Mouse (Mus musculus) heart, embryonic 16.5 days (tissue): ENCODE data around the gene Tcf7. TPM values are rescaled to one million over a fixed set of nuclear protein-coding genes. Genes with fewer than 3 reads are reported as not detected.

Source experiments
- ATAC-seq: fragments of 200-750 bp; cut with Nextera tagmentation; replicated peaks from 2 replicates; pipeline ENCODE4 v1.8.0; 2017; ENCODE audit warnings: moderate number of reproducible peaks; ENCODE audit not compliant: insufficient read depth, low FRiP score; ENCODE audit errors: extremely low read depth
- H3K27ac ChIP-seq: fragments of 300-500 bp; sonication (generic); 2 replicates; pipeline ENCODE4 v1.5.1; 2014; ENCODE audit warnings: mild to moderate bottlenecking, low read length, control low read depth, moderate library complexity
- H3K27me3 ChIP-seq: fragments of 300-500 bp; sonication (generic); 2 replicates; pipeline ENCODE4 v1.6.1; 2014; ENCODE audit warnings: low read length, mixed read lengths; ENCODE audit not compliant: control insufficient read depth, insufficient read depth
- H3K36me3 ChIP-seq: fragments of 300-500 bp; sonication (generic); 2 replicates; pipeline ENCODE4 v1.6.1; 2014; ENCODE audit not compliant: control insufficient read depth, insufficient read depth
- H3K4me1 ChIP-seq: fragments of 300-500 bp; sonication (generic); 2 replicates; pipeline ENCODE4 v1.6.1; 2014; ENCODE audit warnings: low read length, mixed read lengths; ENCODE audit not compliant: control insufficient read depth, insufficient read depth
- H3K4me2 ChIP-seq: fragments of 300-500 bp; sonication (generic); 2 replicates; pipeline ENCODE4 v1.6.1; 2014; ENCODE audit warnings: low read depth, mild to moderate bottlenecking, control low read depth, low read length
- H3K4me3 ChIP-seq: fragments of 300-500 bp; sonication (generic); 2 replicates; pipeline ENCODE4 v1.5.1; 2014; ENCODE audit warnings: mild to moderate bottlenecking, control low read depth, low read length
- H3K9ac ChIP-seq: fragments of 300-500 bp; sonication (generic); 2 replicates; pipeline ENCODE4 v1.6.1; 2014; ENCODE audit warnings: low read length, control low read depth
- H3K9me3 ChIP-seq: fragments of 300-500 bp; sonication (generic); replicated peaks from 2 replicates; pipeline ENCODE4 v1.6.1; 2016; ENCODE audit warnings: low read length; ENCODE audit not compliant: control insufficient read depth
- WGBS: fragments of 180-500 bp; shearing (Covaris S2); extraction: QIAGEN DNeasy Blood & Tissue Kit; methylation state at CpG from one replicate; pipeline ENCODE4 v1.1.7; 2014; 5-methylcytosine and 5-hydroxymethylcytosine counted together
- polyA plus RNA-seq: library from polyadenylated mRNA; unstranded; fragments of >200 nt; fragmentation: Nextera tagmentation; extraction: Ambion mirVana; gene quantifications from 2 replicates; pipeline ENCODE4 v1.2.1, GENCODE M21; 2015

The Tcf7 gene
- 29.0 and 65.0 TPM in 2 replicates for polyA plus RNA-seq

GRCm38 (mm10) chr11:52282774-52283595, at the start of gene Tcf7:
Gene Tcf7 (minus strand): TSS chr11:52283014.
- no peaks in the 10 kb centered on the region for H3K9me3 ChIP-seq
- H3K27ac ChIP-seq = peak within 1 kb of the TSS; percentile 20; the same call in 1 of the 2 replicates
- H3K27me3 ChIP-seq = peaks cover 16% of the 10 kb centered on the region
- H3K4me1 ChIP-seq = peaks cover 15% of the 10 kb centered on the region
- under 1% methylated on average over 68 of the region's 97 CpGs for WGBS
- peak within 1 kb of the TSS; percentile 97 for H3K4me2 ChIP-seq
- peak; percentile 76 for ATAC-seq
- H3K9ac ChIP-seq = peak within 1 kb of the TSS; percentile 81
- H3K36me3 ChIP-seq = no peaks in the 10 kb centered on the region
- peak within 1 kb of the TSS; percentile 76 for H3K4me3 ChIP-seq

- Histone ChIP-seq H3K9ac (no peak overlapping the region), H3K27me3 (no peaks in the 10 kb centered on the region), H3K9me3 (no peaks in the 10 kb centered on the region), H3K27ac (no peak overlapping the region), H3K4me3 (no peak overlapping the region), H3K4me2 (no peak overlapping the region), H3K4me1 (no peaks in the 10 kb centered on the region), H3K36me3 (no peaks in the 10 kb centered on the region)
- 43% methylated on average over 3 of the region's 3 CpGs for WGBS
- no peak for ATAC-seq
Observed at GRCm38 (mm10) chr11:52327313-52327712, 44.5 kb upstream of the Tcf7 start.

GRCm38 (mm10) chr11:52324442-52325367, 41.9 kb upstream of the Tcf7 start:
- WGBS = 56% methylated on average over 23 of the region's 23 CpGs
- Histone ChIP-seq H3K4me1 (no peaks in the 10 kb centered on the region), H3K4me3 (no peak overlapping the region), H3K36me3 (no peaks in the 10 kb centered on the region), H3K27me3 (no peaks in the 10 kb centered on the region), H3K9me3 (no peaks in the 10 kb centered on the region), H3K4me2 (no peak overlapping the region), H3K9ac (no peak overlapping the region), H3K27ac (no peak overlapping the region)
- ATAC-seq = no peak

GRCm38 (mm10) chr11:52321540-52321939, 38.7 kb upstream of the Tcf7 start:
- H3K4me2 ChIP-seq = no peak overlapping the region
- no peak overlapping the region for H3K9ac ChIP-seq
- H3K4me3 ChIP-seq = no peak overlapping the region
- 57% methylated on average over 3 of the region's 3 CpGs for WGBS
- H3K36me3 ChIP-seq = no peaks in the 10 kb centered on the region
- ATAC-seq = no peak
- H3K27ac ChIP-seq = no peak overlapping the region
- H3K9me3 ChIP-seq = no peaks in the 10 kb centered on the region
- no peaks in the 10 kb centered on the region for H3K27me3 ChIP-seq
- no peaks in the 10 kb centered on the region for H3K4me1 ChIP-seq

GRCm38 (mm10) chr11:52320529-52320928, 37.7 kb upstream of the Tcf7 start:
- H3K27ac ChIP-seq = no peak overlapping the region
- no peaks in the 10 kb centered on the region for H3K9me3 ChIP-seq
- H3K4me2 ChIP-seq = no peak overlapping the region
- H3K4me1 ChIP-seq = no peaks in the 10 kb centered on the region
- H3K9ac ChIP-seq = no peak overlapping the region
- H3K36me3 ChIP-seq = no peaks in the 10 kb centered on the region
- H3K4me3 ChIP-seq = no peak overlapping the region
- no peaks in the 10 kb centered on the region for H3K27me3 ChIP-seq
- ATAC-seq = no peak
- WGBS = 71% methylated on average over 4 of the region's 4 CpGs

GRCm38 (mm10) chr11:52319664-52320063, 36.9 kb upstream of the Tcf7 start:
- no peaks in the 10 kb centered on the region for H3K4me1 ChIP-seq
- no peaks in the 10 kb centered on the region for H3K36me3 ChIP-seq
- no peaks in the 10 kb centered on the region for H3K9me3 ChIP-seq
- H3K4me3 ChIP-seq = no peak overlapping the region
- no peak overlapping the region; the same call in 1 of the 2 replicates for H3K27ac ChIP-seq
- H3K27me3 ChIP-seq = no peaks in the 10 kb centered on the region
- H3K4me2 ChIP-seq = no peak overlapping the region
- ATAC-seq = no peak
- no peak overlapping the region for H3K9ac ChIP-seq
- WGBS = 64% methylated on average over 4 of the region's 4 CpGs

- Histone ChIP-seq H3K27me3 (no peaks in the 10 kb centered on the region), H3K4me2 (no peak overlapping the region), H3K27ac (peak overlapping the region; percentile 3; the same call in 1 of the 2 replicates), H3K4me1 (0 out of 2 replicates have a peak, but pooled peaks cover 2% of the 10 kb centered on the region), H3K9ac (no peak overlapping the region), H3K36me3 (no peaks in the 10 kb centered on the region), H3K9me3 (no peaks in the 10 kb centered on the region), H3K4me3 (no peak overlapping the region)
- 0 out of 2 replicates have a peak, but pooled peaks have one; percentile 28 for ATAC-seq
- WGBS = 54% methylated on average over 13 of the region's 13 CpGs
Observed at GRCm38 (mm10) chr11:52318445-52318844, 35.6 kb upstream of the Tcf7 start.

GRCm38 (mm10) chr11:52314102-52314793, 31.4 kb upstream of the Tcf7 start:
- H3K27me3 ChIP-seq = no peaks in the 10 kb centered on the region
- H3K4me3 ChIP-seq = no peak overlapping the region
- H3K9me3 ChIP-seq = no peaks in the 10 kb centered on the region
- H3K36me3 ChIP-seq = no peaks in the 10 kb centered on the region
- peak overlapping the region; percentile 3; the same call in 1 of the 2 replicates for H3K4me2 ChIP-seq
- no peak overlapping the region for H3K9ac ChIP-seq
- no peak overlapping the region for H3K27ac ChIP-seq
- ATAC-seq = peak; percentile 61
- H3K4me1 ChIP-seq = 0 out of 2 replicates have a peak, but pooled peaks cover 4% of the 10 kb centered on the region
- 16% methylated on average over 26 of the region's 26 CpGs for WGBS
